Mouse (Mus musculus) C2C12 (cell line): ENCODE measurements at regions not wholly inside any gene's neighbourhood (a gene's known extent, or its start where the extent isn't known, plus 50 kb on each side); places are given as distances from the start of the nearest gene placed in this dataset.

Experiments used
- CTCF ChIP-seq: IDR thresholded peaks from one replicate; pipeline ENCODE4 v1.5.1; 2011; ENCODE audit not compliant: control insufficient read depth, insufficient read depth, insufficient read length
- FOSL1 ChIP-seq: IDR thresholded peaks from one replicate; pipeline ENCODE4 v1.8.0; 2011; ENCODE audit warnings: mild to moderate bottlenecking, low read length; ENCODE audit not compliant: poor library complexity, insufficient read depth, severe bottlenecking
- MAX ChIP-seq: IDR thresholded peaks from one replicate; pipeline ENCODE4 v1.6.1; 2011; ENCODE audit warnings: mild to moderate bottlenecking, control low read depth
- MYOD1 ChIP-seq: IDR thresholded peaks from one replicate; pipeline ENCODE4 v1.6.1; 2011; ENCODE audit warnings: low read depth; ENCODE audit not compliant: control insufficient read depth, insufficient read length
- MYOG ChIP-seq: IDR thresholded peaks from one replicate; pipeline ENCODE4 v1.6.1; 2011; ENCODE audit not compliant: control insufficient read depth, insufficient read length; ENCODE audit errors: extremely low read depth
- USF1 ChIP-seq: IDR thresholded peaks from one replicate; pipeline ENCODE4 v1.6.1; 2011; ENCODE audit warnings: low read depth, mild to moderate bottlenecking, control low read depth, moderate library complexity

GRCm38 (mm10) chr10:56708886-56709285 lies 331.8 kb downstream of the Gja1 start:
- no peak for TF ChIP-seq MYOG
- no peak for TF ChIP-seq CTCF
- no peak for TF ChIP-seq FOSL1
- no peak for TF ChIP-seq USF1
- TF ChIP-seq MYOD1, result no peak
- TF ChIP-seq MAX, result no peak
